Mouse (Mus musculus): ENCODE results near the gene Snrnp27. TPM values are rescaled to one million over a fixed set of nuclear protein-coding genes. Genes with fewer than 3 reads are reported as not detected.
A peak's percentile ranks its signal among the peaks of the same experiment; 100 is the strongest.

Gene Snrnp27
- total RNA-seq (2022) = 10 to 100 TPM; 48.0 to 60.8 (median 55.4) TPM

DNA sequence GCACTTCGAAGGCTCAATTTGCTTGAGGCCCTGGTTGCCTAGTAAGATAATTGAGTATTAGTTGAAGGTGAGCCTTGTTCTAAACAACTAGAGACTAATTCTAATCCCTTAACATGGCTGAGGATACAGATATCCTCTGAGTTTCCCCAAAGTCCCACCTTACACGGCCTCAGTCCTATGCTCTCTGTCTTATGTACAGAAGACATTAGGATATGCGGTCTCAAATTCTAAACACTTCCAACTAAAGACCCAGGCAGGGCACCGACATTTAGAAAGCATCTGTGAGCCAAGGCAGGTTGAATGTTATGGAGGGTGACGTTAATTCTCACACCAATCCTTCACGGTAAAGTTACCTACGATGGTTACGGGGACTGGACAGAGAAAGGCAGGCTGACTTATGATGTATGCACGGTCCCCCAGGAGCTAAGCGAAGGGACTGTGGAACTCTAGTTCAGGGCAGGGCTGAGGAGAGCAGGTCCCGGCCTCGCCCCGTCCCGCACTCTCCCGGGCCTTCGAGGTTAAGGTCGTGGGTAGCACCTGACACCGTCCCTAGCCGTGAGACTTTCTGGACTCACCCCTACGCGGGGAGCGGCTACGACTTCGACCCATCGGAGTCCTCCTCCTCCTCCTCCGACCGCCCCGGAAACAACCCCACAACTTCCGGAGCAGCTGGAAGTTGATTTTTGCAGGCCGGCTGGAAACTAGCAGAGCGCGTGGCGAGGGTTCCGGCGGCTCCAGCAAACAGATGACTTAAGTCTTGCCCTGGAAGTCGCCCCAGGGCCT is at the start of gene Snrnp27:
Snrnp27 (minus strand) TSS at position 651 of the 783 bp plus-strand sequence.
- peak; percentile 73 to 93 for DNase-seq (ENCODE audit: low spot score in 2 of 2)

GRCm38 (mm10) chr6:86733183-86733876 is 49.0 kb upstream of the Snrnp27 start, which contains the start of gene Gmcl1:
Gene Gmcl1, minus strand, starts transcription at chr6:86733383.
- DNase-seq (ENCODE audit: low spot score in 2 of 2) = peak; percentile 71 to 90

- DNase-seq (ENCODE audit: low spot score in 2 of 2) = peak; percentile 28 to 47
Observed at GRCm38 (mm10) chr6:86732276-86733173, 48.2 kb upstream of the Snrnp27 start.

DNA sequence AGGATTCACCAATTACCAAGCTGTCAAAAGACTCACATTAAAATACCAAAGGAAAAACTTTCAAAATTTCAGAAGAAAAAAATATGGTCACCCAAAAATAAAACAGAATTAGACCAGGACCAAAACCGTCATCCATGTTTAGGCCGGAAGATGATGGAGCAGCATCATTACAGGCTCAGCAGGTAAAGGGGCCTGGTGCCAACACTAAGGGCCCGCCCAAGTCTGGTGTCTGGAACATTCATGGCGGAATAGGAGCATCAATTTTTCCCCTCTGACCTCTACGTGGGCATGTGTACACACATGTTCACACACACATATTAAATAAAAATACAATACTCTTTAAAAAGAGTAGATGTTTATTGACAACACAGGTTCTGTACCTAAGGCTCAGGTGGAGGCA is 44.4 kb upstream of the Snrnp27 start:
- no peak for DNase-seq (ENCODE audit: low spot score in 2 of 2)

- DNase-seq (ENCODE audit: low spot score in 2 of 2) = no peak
Observed at GRCm38 (mm10) chr6:86721977-86722376, 37.7 kb upstream of the Snrnp27 start.

DNA sequence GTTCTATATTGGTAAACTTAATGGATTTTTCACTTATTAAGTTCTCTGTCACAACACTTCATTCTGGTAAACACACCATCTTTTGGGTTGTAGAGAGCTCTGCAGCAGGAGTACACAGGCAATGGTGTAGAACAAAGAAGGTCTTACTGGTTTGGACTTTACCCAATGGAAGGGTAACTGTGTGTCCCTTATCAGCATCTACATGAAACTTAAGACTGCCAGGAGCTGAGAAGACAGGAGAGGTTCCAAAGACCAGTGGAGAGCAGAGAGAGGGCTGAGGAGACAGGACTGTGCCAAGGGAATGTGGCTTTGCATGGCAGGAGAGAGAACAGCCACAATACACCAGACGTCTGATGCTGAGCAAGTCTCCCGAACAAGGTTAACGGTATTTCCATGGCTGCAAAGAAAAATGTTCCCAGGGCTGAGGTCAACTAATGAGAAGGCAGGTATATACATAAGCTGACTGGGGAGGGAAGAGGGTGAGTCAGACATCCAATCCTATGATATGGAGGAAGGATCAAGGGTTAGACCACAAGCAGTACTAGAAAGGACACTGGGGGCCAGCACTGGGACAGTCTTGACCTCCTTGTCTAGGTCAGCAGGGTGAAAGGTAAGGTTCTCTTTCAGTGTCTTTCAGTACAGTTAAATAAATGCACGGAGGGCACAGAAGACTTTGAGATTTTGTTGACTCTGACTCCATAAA is 23.9 kb upstream of the Snrnp27 start:
- DNase-seq (ENCODE audit: low spot score in 2 of 2) = no peak

GRCm38 (mm10) chr6:86702577-86702976 is 18.3 kb upstream of the Snrnp27 start:
- DNase-seq (ENCODE audit: low spot score in 2 of 2) = no peak

GRCm38 (mm10) chr6:86697903-86698302 is 13.6 kb upstream of the Snrnp27 start:
- no peak for DNase-seq (ENCODE audit: low spot score in 2 of 2)

GRCm38 (mm10) chr6:86696213-86696612 is 11.9 kb upstream of the Snrnp27 start:
- DNase-seq (ENCODE audit: low spot score in 2 of 2) = no peak

- DNase-seq (ENCODE audit: low spot score in 2 of 2) = peak in 1 of 2 experiments; percentile 30
Observed at GRCm38 (mm10) chr6:86694465-86694864, 10.1 kb upstream of the Snrnp27 start.

DNA sequence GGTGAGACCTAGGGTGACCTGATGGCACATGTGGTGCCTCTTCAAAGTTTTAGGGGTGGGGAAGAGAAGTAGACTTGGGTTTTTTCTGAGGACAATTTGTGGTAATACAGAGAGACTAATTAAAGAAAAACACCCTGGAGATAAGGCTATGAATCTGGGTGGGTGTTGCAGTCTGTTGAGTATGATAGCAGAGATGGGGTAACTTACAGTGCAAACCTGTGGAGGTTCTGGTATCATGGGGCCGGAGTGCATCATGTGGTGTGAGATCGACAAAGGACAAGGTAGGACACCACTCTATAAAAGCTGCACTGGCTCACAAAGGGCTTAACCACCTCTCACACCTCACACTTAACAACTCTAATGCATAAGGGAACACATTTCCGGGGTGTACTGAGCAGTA is 5.3 kb upstream of the Snrnp27 start:
- DNase-seq (ENCODE audit: low spot score in 2 of 2) = no peak

- DNase-seq (ENCODE audit: low spot score in 2 of 2) = no peak
Observed at GRCm38 (mm10) chr6:86686971-86687370, 2.6 kb upstream of the Snrnp27 start.

DNA sequence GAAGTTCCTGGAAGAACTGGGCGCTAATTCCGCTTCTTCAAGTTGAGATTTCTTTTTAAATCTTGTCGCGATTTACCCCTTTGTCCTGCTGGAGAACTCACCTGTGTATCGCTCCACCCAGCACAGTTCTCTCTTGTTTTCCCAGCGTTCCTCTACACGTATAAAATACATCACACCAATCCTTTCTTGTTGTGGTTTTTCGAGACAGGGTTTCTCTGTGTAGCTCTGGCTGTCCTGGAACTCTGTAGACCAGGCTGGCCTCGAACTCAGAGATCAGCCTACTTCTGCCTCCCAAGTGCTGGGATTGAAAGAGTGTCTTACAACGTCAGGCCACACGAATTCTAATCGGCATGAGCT is 311 bp upstream of the Snrnp27 start:
- DNase-seq (ENCODE audit: low spot score in 2 of 2) = no peak

- no peak for DNase-seq (ENCODE audit: low spot score in 2 of 2)
Observed at GRCm38 (mm10) chr6:86681289-86681688, 3.0 kb downstream of the Snrnp27 start.

GRCm38 (mm10) chr6:86678341-86678740 is 6.0 kb downstream of the Snrnp27 start:
- DNase-seq (ENCODE audit: low spot score in 2 of 2) = no peak

- DNase-seq (ENCODE audit: low spot score in 2 of 2) = peak in 1 of 2 experiments; percentile 34
Observed at GRCm38 (mm10) chr6:86670873-86671272, 13.4 kb downstream of the Snrnp27 start.

DNA sequence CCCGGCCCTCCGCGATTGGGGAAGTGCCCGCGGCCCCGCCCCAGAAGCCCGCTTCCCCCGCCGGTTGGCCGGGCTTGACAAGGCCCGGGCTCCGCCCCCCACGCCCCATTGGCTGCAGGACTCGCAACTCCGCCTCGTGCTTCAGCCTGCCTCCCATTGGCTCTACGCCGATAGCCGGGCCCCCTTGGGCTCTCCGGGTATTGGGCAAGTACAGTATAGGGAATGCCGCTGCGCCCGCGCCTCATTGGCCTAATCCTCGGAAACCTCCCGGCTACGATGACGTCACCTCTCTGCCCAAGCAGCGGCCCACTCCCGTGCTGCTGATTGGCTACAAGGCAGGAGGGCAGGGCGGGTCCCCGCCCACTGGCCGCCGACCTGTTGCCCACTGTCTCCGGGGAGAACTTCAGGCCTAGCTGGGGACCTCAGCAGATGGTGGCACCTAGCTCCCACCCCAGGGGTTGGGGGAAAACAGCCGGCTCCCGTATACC is 15.0 kb downstream of the Snrnp27 start:
- peak; percentile 98 to 100 for DNase-seq (ENCODE audit: low spot score in 2 of 2)

GRCm38 (mm10) chr6:86668580-86669239 is 15.6 kb downstream of the Snrnp27 start, which contains the start of gene Mxd1:
Gene Mxd1, minus strand, starts transcription at chr6:86669161.
- peak in 1 of 2 experiments; percentile 19 for DNase-seq (ENCODE audit: low spot score in 2 of 2)

- no peak for DNase-seq (ENCODE audit: low spot score in 2 of 2)
Observed at GRCm38 (mm10) chr6:86667061-86667460, 17.3 kb downstream of the Snrnp27 start.
